Mouse (Mus musculus) C2C12 (cell line): ENCODE data around the gene Gm42674. TPM values are rescaled to one million over a fixed set of nuclear protein-coding genes. Genes with fewer than 3 reads are reported as not detected.
A peak's percentile ranks its signal among the peaks of the same experiment; 100 is the strongest.

ENCODE experiments used
- H3K27me3 ChIP-seq: one replicate; pipeline ENCODE4 v1.6.1; 2011; ENCODE audit not compliant: control insufficient read depth, insufficient read depth, insufficient read length
- H3K36me3 ChIP-seq: one replicate; pipeline ENCODE4 v1.6.1; 2011; ENCODE audit not compliant: control insufficient read depth, insufficient read depth
- H3K4me3 ChIP-seq: one replicate; pipeline ENCODE4 v1.5.1; 2011; ENCODE audit warnings: mild to moderate bottlenecking, control low read depth; ENCODE audit not compliant: poor library complexity, insufficient read depth, severe bottlenecking
- H3K79me2 ChIP-seq: one replicate; pipeline ENCODE4 v1.6.1; 2011; ENCODE audit not compliant: control insufficient read depth, insufficient read depth
- H3K79me3 ChIP-seq: one replicate; pipeline ENCODE4 v1.6.1; 2011; ENCODE audit warnings: low read depth, control low read depth
- H3ac ChIP-seq: one replicate; pipeline ENCODE3; 2011; ENCODE audit warnings: low read depth; ENCODE audit not compliant: control insufficient read depth, insufficient read length
- CEBPB ChIP-seq: IDR thresholded peaks from one replicate; pipeline ENCODE4 v1.6.1; 2011; ENCODE audit warnings: low read depth, mild to moderate bottlenecking, control low read depth, moderate library complexity
- CTCF ChIP-seq: IDR thresholded peaks from one replicate; pipeline ENCODE4 v1.5.1; 2011; ENCODE audit not compliant: control insufficient read depth, insufficient read depth, insufficient read length
- FOSL1 ChIP-seq: IDR thresholded peaks from one replicate; pipeline ENCODE4 v1.8.0; 2011; ENCODE audit warnings: mild to moderate bottlenecking, low read length; ENCODE audit not compliant: poor library complexity, insufficient read depth, severe bottlenecking
- MAX ChIP-seq: IDR thresholded peaks from one replicate; pipeline ENCODE4 v1.6.1; 2011; ENCODE audit warnings: mild to moderate bottlenecking, control low read depth
- MYOD1 ChIP-seq: IDR thresholded peaks from one replicate; pipeline ENCODE4 v1.6.1; 2011; ENCODE audit warnings: low read depth; ENCODE audit not compliant: control insufficient read depth, insufficient read length
- MYOG ChIP-seq: IDR thresholded peaks from one replicate; pipeline ENCODE4 v1.6.1; 2011; ENCODE audit not compliant: control insufficient read depth, insufficient read length; ENCODE audit errors: extremely low read depth
- USF1 ChIP-seq: IDR thresholded peaks from one replicate; pipeline ENCODE4 v1.6.1; 2011; ENCODE audit warnings: low read depth, mild to moderate bottlenecking, control low read depth, moderate library complexity
- long read RNA-seq, 2 experiments: library from polyadenylated mRNA; unstranded; transcript quantifications; one replicate each; pipeline ENCODE4 v2.0.0; 2019 to 2020
- polyA plus RNA-seq: library from polyadenylated mRNA; unstranded; fragments of >200 nt; fragmentation: generic; extraction: Trizol; gene quantifications from one replicate; pipeline ENCODE4 v1.2.1, GENCODE M21; 2012; ENCODE audit warnings: missing spikeins

Gm42674 gene
- 1.5 TPM for polyA plus RNA-seq
- long read RNA-seq, experiment 1, partial matches to known transcripts = 6 of 38 reads
- long read RNA-seq, experiment 1, other reads (novel, unspliced or antisense) = 32 of 38 reads
- long read RNA-seq, experiment 2, partial matches to known transcripts = 0 of 5 reads
- long read RNA-seq, experiment 2, other reads (novel, unspliced or antisense) = 5 of 5 reads

GRCm38 (mm10) chr3:90601486-90602110, at the start of gene Gm42674:
Gm42674 (plus strand) TSS chr3:90601904.
- Histone ChIP-seq H3ac (no peak within 1 kb of the TSS), H3K79me2 (peaks cover 50% of the 10 kb centered on the region), H3K36me3 (peaks cover 19% of the 10 kb centered on the region), H3K4me3 (no peak within 1 kb of the TSS), H3K79me3 (peaks cover 33% of the 10 kb centered on the region), H3K27me3 (no peaks in the 10 kb centered on the region)
- TF ChIP-seq MAX (no peak), MYOD1 (no peak), FOSL1 (no peak), CTCF (no peak), MYOG (no peak), USF1 (no peak), CEBPB (no peak)

DNA sequence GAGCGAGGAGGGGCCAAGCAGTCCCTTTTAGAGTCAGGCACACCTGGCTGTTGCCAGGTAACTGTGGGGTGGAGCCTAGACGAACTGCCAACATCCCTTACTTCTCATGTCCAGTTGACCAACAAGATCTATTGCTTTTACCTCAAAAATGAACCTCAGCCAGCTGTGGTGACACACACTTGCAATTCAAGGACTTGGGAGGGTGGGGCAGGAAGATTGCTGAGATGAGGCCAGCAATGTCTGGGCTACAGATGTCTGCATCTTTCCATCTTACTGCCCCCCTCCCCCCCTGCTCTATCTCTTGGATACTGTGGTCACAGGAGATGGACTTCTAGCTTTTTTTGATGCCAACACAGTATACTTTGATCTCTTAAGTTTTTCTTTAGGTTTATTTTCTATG, 49.5 kb upstream of the Gm42674 start:
- no peak for TF ChIP-seq FOSL1
- peak; percentile 17 for TF ChIP-seq CEBPB
- TF ChIP-seq MAX = no peak
- TF ChIP-seq MYOD1 = no peak
- Histone ChIP-seq H3ac (no peak overlapping the region), H3K4me3 (no peak overlapping the region), H3K36me3 (no peaks in the 10 kb centered on the region), H3K27me3 (no peaks in the 10 kb centered on the region), H3K79me3 (no peaks in the 10 kb centered on the region), H3K79me2 (no peaks in the 10 kb centered on the region)

DNA sequence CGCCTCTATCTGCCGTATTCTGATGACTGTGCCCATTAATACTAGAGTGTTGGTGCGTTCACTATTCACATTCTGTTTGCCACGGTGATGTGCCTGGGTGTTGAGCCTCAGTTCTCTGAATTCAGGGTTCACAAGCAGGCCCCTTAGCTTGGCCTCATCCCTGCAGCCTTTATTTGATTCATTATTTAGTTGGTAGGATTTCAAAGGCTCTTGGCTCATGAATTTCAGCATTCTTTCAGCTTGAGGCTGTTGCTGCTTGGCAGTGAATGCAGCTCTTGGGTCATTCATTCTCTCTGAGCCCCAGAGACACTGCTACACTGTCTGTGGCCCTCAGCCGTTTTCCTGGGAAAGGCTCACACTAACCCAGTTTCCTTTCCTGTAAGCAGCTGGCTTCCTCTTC, 45.8 kb upstream of the Gm42674 start:
- no peak overlapping the region for H3ac ChIP-seq

DNA sequence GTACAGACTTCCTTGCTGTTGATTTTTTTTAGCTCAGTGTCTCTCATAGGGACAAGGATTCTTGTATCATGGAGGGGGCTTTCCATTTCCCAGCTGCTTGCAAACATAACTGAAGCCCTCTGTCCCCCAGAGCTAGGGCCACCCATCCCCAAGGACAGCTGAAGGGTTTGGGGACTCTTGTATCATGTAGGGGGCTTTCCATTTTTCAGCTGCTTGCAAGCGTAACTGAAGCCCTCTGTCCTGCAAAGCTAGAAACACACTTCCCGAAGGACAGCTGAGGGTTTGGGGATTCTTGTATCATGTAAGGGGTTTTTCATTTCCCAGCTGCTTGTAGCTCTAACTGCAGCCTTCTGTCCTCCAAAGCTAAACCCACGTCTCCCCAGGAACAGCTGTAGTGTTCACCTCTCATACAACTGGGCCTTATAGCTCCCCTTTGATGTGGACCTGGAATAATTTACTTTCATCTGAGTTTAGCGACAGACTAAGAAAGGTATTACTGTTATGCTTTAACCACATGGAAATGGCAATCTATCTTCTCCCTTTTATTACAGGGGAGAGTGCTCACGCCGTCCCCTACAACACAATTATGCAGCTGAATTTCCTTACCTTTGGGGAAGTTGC, 41.6 kb upstream of the Gm42674 start, which contains the start of gene S100a3:
TSS of gene S100a3 (plus strand) at position 571 of the 621 bp plus-strand sequence.
- no peaks in the 10 kb centered on the region for H3K79me2 ChIP-seq
- TF ChIP-seq MYOG = no peak
- no peak for TF ChIP-seq CEBPB
- no peak for TF ChIP-seq FOSL1
- no peak for TF ChIP-seq USF1
- TF ChIP-seq MYOD1 = no peak
- TF ChIP-seq MAX = no peak
- no peak for TF ChIP-seq CTCF
- H3ac ChIP-seq = no peak within 1 kb of the TSS
- H3K4me3 ChIP-seq = no peak within 1 kb of the TSS
- H3K36me3 ChIP-seq = no peaks in the 10 kb centered on the region
- no peaks in the 10 kb centered on the region for H3K27me3 ChIP-seq
- H3K79me3 ChIP-seq = no peaks in the 10 kb centered on the region

More for the DNA sequence above, 45.8 kb upstream of the Gm42674 start:
- H3K79me3 ChIP-seq = no peaks in the 10 kb centered on the region
- no peaks in the 10 kb centered on the region for H3K27me3 ChIP-seq
- no peaks in the 10 kb centered on the region for H3K79me2 ChIP-seq
- no peak for TF ChIP-seq CTCF
- TF ChIP-seq FOSL1 = no peak
- no peak for TF ChIP-seq CEBPB
- TF ChIP-seq MYOD1 = no peak
- TF ChIP-seq MYOG = no peak
- no peak for TF ChIP-seq USF1
- TF ChIP-seq MAX = no peak
- no peaks in the 10 kb centered on the region for H3K36me3 ChIP-seq
- no peak overlapping the region for H3K4me3 ChIP-seq

GRCm38 (mm10) chr3:90574691-90575090, 27.0 kb upstream of the Gm42674 start:
- no peak for TF ChIP-seq CTCF
- TF ChIP-seq FOSL1 = peak; percentile 2
- peak; percentile 8 for TF ChIP-seq MAX
- no peaks in the 10 kb centered on the region for H3K36me3 ChIP-seq
- no peak overlapping the region for H3ac ChIP-seq
- H3K4me3 ChIP-seq = no peak overlapping the region
- no peaks in the 10 kb centered on the region for H3K27me3 ChIP-seq
- no peaks in the 10 kb centered on the region for H3K79me2 ChIP-seq
- no peaks in the 10 kb centered on the region for H3K79me3 ChIP-seq
